Mouse (Mus musculus) heart, adult 2 months (tissue): ENCODE measurements around the gene Med13. TPM values are rescaled to one million over a fixed set of nuclear protein-coding genes. Genes with fewer than 3 reads are reported as not detected.
A peak's percentile ranks its signal among the peaks of the same experiment; 100 is the strongest.
"Not testable (repeated sequence)": the region's sequence is repeated elsewhere in the genome, so short reads cannot be mapped to it uniquely, and the experiment has no call there.

Source experiments
- DNase-seq, 2 experiments: peaks; one replicate each; pipeline ENCODE4 v3.0.0; 2021
- H3K27ac ChIP-seq: fragments of 200-600 bp; 2 replicates; pipeline ENCODE4 v1.8.1; 2022
- H3K27me3 ChIP-seq: fragments of 200-500 bp; 2 replicates; pipeline ENCODE4 v1.6.1; 2012; ENCODE audit warnings: mild to moderate bottlenecking, low read length, inconsistent platforms, mixed read lengths; ENCODE audit not compliant: control insufficient read depth, insufficient read depth
- H3K36me3 ChIP-seq: fragments of 200-500 bp; 2 replicates; pipeline ENCODE4 v1.6.1; 2012; ENCODE audit warnings: low read length, inconsistent platforms; ENCODE audit not compliant: control insufficient read depth, insufficient read depth
- H3K4me1 ChIP-seq: fragments of 200-500 bp; 2 replicates; pipeline ENCODE4 v1.6.1; 2011; ENCODE audit warnings: low read length; ENCODE audit not compliant: control insufficient read depth, insufficient read depth
- H3K4me3 ChIP-seq: fragments of 200-600 bp; 2 replicates; pipeline ENCODE4 v1.8.1; 2022
- H3K79me2 ChIP-seq: fragments of 200-500 bp; replicated peaks from 2 replicates; pipeline ENCODE4 v1.6.1; 2012; ENCODE audit warnings: mild to moderate bottlenecking, inconsistent platforms, low read length, moderate library complexity, mixed read lengths; ENCODE audit not compliant: control insufficient read depth, insufficient read depth
- H3K9ac ChIP-seq: fragments of 200-500 bp; 2 replicates; pipeline ENCODE4 v1.6.1; 2012; ENCODE audit warnings: low read depth, mild to moderate bottlenecking, control low read depth, inconsistent platforms, low read length, mixed read lengths
- CTCF ChIP-seq: fragments of 200-600 bp; IDR thresholded peaks from 2 replicates; pipeline ENCODE4 v1.8.1; 2022; ENCODE audit warnings: antibody characterized with exemption, mild to moderate bottlenecking, moderate library complexity
- EP300 ChIP-seq: fragments of 200-500 bp; IDR thresholded peaks from 2 replicates; pipeline ENCODE4 v1.6.1; 2011; ENCODE audit warnings: low read depth, low read length, control low read depth; ENCODE audit not compliant: insufficient read depth
- POLR2A ChIP-seq: fragments of 200-500 bp; IDR thresholded peaks from 2 replicates; pipeline ENCODE4 v1.6.1; 2011; ENCODE audit warnings: mild to moderate bottlenecking, low read depth, low read length, control low read depth; ENCODE audit not compliant: insufficient read depth
- WGBS: fragments of 180-500 bp; shearing (Covaris S2); methylation state at CpG from one replicate; pipeline ENCODE4 v1.1.7; 2018; 5-methylcytosine and 5-hydroxymethylcytosine counted together
- intact Hi-C: fragments of 180-260 bp; cut with DNase I; formaldehyde crosslinking; loops from one replicate; pipeline ENCODE4 v1.15.1; 2025
- polyA plus RNA-seq: library from polyadenylated mRNA; depleted of rRNA; stranded (reverse); fragments of >200 nt; gene quantifications from 2 replicates; pipeline ENCODE4 v1.2.3, GENCODE M21; 2012
- total RNA-seq, 2 experiments: library from RNA; stranded (reverse); gene quantifications; 2 replicates each; pipeline ENCODE4 v1.2.3; 2021

Gene Med13
- total and polyA plus RNA-seq, 3 experiments: 15.9 to 36.6 (median 32.2) TPM

DNA sequence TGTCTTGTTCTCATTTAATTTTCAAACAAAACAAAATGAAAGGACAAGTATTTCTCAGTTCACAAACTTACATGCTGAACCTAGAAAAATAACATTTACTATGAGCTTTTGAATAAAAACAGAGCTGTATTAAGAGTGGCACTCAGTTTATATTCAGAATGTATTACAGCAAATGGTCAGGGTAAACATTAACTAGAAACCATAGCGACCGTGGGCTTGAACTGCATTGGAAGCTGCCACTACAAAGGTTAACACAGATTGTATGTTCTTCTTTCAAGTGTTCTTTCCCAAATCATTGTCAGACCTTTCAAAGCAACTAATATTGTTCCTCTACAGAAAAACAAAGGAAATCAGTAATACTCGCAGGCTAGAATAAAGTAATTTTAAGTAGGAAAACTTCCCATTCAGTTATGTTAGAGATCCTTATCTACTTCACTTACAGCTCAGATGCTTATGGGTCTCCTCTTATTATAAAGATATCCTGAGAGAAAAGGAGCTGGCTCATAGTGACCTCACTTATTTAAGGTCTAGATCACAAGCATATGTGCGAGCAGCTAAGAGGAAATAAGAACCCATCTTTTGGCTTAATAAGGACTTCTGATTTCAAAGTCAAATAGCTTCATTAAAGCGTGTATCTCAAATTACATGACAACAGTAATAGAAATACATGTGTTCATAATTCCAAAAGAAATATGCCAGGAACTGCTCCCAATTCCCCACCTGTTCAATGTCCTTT is 9.8 kb downstream of the Med13 start:
- 71% methylated on average over 5 of the region's 5 CpGs for WGBS
- Histone ChIP-seq H3K27me3 (no peaks in the 10 kb centered on the region), H3K27ac (no peak overlapping the region), H3K36me3 (peaks cover 34% of the 10 kb centered on the region), H3K9ac (no peak overlapping the region), H3K4me3 (no peak overlapping the region), H3K4me1 (peaks cover 7% of the 10 kb centered on the region), H3K79me2 (peaks cover 5% of the 10 kb centered on the region)
- no peak for DNase-seq
- intact Hi-C loops: no loop called here
- TF ChIP-seq EP300: no peak
- TF ChIP-seq CTCF: no peak
- TF ChIP-seq POLR2A: no peak

DNA sequence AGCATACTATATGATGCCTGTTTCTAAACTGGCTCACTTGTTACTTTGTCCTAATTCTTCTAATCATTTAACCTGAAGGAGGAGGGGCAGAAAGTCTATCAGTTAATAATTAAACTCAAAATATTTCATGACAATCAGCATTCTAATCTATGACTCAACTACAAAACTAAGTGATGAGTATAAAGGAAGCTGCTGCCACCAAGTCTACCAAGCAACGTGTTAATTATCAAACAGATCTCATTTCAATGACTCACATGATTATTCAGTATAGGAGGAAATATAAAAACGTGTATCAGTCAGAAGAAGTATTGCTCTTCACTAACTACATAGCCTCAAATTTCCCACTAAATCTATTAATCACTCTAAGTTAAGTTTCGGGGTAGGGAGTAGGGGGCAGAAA is 10.9 kb downstream of the Med13 start:
- Histone ChIP-seq H3K4me1 (peaks cover 4% of the 10 kb centered on the region), H3K9ac (no peak overlapping the region), H3K79me2 (peaks cover 3% of the 10 kb centered on the region), H3K4me3 (no peak overlapping the region), H3K36me3 (peaks cover 28% of the 10 kb centered on the region), H3K27ac (no peak overlapping the region), H3K27me3 (no peaks in the 10 kb centered on the region)
- no peak for TF ChIP-seq POLR2A
- TF ChIP-seq EP300: no peak
- TF ChIP-seq CTCF: no peak
- no peak for DNase-seq
- 49% methylated on average over 3 of the region's 3 CpGs for WGBS
- intact Hi-C loops: no loop called here

DNA sequence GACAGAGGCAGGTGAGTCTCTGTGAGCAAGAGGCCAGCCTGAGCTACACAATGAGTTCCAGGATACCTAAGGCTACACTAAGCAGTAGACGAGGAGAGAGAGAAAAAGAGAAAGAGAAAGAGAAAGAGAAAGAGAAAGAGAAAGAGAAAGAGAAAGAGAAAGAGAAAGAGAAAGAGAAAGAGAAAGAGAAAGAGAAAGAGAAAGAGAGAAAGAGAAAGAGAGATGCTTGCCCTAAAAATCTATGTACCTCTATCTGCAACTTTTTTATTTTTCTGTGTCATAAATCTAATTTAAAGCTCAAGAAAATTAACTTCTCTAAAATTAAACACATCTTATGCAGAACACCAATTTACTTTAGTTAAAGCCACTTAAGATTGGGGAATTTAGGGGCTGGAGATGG is 12.5 kb downstream of the Med13 start:
- H3K9ac ChIP-seq, H3K27ac ChIP-seq, intact Hi-C loops, H3K4me1 ChIP-seq, H3K27me3 ChIP-seq, H3K4me3 ChIP-seq, H3K79me2 ChIP-seq, DNase-seq: not testable (repeated sequence)
- H3K36me3 ChIP-seq: peaks cover 27% of the 10 kb centered on the region
- 88% methylated on average over 1 of the region's 1 CpGs for WGBS

DNA sequence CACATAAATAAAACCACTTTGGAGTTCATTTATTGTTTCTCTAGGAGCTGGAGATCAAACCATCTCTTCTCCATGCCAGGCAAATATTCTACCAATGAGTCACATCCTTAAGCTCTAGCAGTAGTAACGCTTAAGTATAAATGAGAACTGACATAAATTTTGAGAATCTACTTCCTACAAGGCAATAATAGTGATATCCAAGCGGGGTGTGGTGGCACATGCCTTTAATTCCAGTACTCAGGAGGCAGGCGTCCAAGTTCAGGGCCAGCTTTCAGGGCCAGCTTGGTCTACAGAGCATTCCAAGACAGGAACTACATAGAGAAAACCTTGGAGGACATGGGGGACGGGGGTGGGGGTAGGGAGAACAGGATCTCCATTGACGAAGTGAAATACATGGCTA is 33.2 kb downstream of the Med13 start:
- Histone ChIP-seq H3K9ac (no peak overlapping the region), H3K79me2 (peaks cover 1% of the 10 kb centered on the region; the same call in 1 of the 2 replicates), H3K27me3 (no peaks in the 10 kb centered on the region), H3K27ac (no peak overlapping the region), H3K36me3 (peaks cover 13% of the 10 kb centered on the region), H3K4me3 (no peak overlapping the region), H3K4me1 (peaks cover 3% of the 10 kb centered on the region)
- no peak for DNase-seq
- TF ChIP-seq POLR2A (no peak), CTCF (no peak), EP300 (no peak)
- WGBS: 33% methylated on average over 5 of the region's 5 CpGs
- intact Hi-C loops: no loop called here

DNA sequence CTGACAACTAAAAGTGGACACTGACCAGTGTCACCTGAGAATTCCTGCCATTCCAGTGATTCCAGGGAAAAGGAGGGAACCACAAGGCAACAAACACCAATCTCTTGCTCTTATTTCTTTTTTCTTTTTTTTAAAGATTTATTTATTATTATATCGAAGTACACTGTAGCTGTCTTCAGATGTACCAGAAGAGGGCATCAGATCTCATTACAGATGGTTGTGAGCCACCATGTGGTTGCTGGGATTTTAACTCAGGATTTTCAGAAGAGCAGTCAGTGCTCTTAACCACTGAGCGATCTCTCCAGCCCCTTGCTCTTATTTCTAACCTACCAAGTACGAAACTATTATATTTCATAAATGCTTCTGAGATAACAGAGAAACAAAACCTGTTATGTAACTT is 42.4 kb downstream of the Med13 start:
- intact Hi-C loops: loop anchor here (5.0 kb wide), 1 partner anchor 42 kb away; the partner anchor contains the start of gene Med13
- WGBS: 81% methylated on average over 3 of the region's 3 CpGs
- H3K27ac ChIP-seq, H3K36me3 ChIP-seq, H3K4me3 ChIP-seq, H3K79me2 ChIP-seq, H3K27me3 ChIP-seq, DNase-seq, H3K9ac ChIP-seq, H3K4me1 ChIP-seq: not testable (repeated sequence)
- TF ChIP-seq CTCF: peak; percentile 44

DNA sequence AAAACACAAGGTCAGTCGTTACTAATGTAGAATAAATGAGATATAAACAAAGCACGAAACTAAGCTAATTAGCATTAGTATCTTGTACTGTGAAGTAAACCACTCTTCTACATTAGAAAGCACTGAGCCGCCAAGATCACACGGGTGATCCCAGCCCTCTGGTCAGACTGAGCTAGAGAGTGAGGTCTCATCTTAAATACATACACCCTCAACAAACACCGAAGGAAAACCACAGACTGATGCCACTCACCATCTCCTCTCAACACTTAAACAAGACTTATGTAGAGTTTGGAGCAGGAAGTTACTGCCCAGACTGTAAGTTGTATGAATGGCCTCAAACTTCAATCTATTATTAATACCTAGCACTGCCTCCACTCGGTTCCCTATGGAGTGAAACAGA is 47.1 kb downstream of the Med13 start:
- DNase-seq: no peak
- intact Hi-C loops: loop anchor here (5.0 kb wide), 1 partner anchor 47 kb away; the partner anchor contains the start of gene Med13
- H3K79me2 ChIP-seq: 0 out of 2 replicates have a peak, but pooled peaks cover 1% of the 10 kb centered on the region
- H3K27ac ChIP-seq: no peak overlapping the region
- TF ChIP-seq CTCF (no peak), POLR2A (no peak), EP300 (no peak)
- H3K27me3 ChIP-seq: no peaks in the 10 kb centered on the region
- peaks cover 2% of the 10 kb centered on the region for H3K36me3 ChIP-seq
- H3K4me3 ChIP-seq: no peak overlapping the region
- no peaks in the 10 kb centered on the region; the same call in 1 of the 2 replicates for H3K4me1 ChIP-seq
- H3K9ac ChIP-seq: no peak overlapping the region
- WGBS: 70% methylated on average over 6 of the region's 6 CpGs

DNA sequence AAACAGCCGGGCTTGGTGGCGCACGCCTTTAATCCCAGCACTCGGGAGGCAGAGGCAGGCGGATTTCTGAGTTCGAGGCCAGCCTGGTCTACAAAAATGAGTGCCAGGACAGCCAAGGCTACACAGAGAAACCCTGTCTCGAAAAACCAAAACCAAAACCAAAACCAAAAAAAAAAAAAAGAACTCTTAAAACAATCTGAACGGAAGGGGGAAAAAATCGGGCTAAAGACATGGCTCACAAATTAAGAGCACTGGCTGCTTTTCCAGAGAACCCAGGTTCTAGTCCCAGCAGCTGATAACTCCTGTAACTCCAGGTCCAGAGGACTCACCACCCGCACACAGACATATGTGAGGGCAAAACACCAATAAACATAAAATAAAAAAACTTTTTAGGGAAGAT is 65.2 kb downstream of the Med13 start:
- H3K36me3 ChIP-seq: peaks cover 17% of the 10 kb centered on the region
- H3K4me3 ChIP-seq, intact Hi-C loops, H3K79me2 ChIP-seq, H3K9ac ChIP-seq, H3K4me1 ChIP-seq, H3K27ac ChIP-seq, DNase-seq, H3K27me3 ChIP-seq: not testable (repeated sequence)
- WGBS: 91% methylated on average over 10 of the region's 10 CpGs
